Mouse (Mus musculus): ENCODE measurements around the gene Iqgap2. TPM values are rescaled to one million over a fixed set of nuclear protein-coding genes. Genes with fewer than 3 reads are reported as not detected.

Iqgap2 gene
- polyA plus RNA-seq, 1 experiment from 2014 or later: 8.5 TPM

DNA sequence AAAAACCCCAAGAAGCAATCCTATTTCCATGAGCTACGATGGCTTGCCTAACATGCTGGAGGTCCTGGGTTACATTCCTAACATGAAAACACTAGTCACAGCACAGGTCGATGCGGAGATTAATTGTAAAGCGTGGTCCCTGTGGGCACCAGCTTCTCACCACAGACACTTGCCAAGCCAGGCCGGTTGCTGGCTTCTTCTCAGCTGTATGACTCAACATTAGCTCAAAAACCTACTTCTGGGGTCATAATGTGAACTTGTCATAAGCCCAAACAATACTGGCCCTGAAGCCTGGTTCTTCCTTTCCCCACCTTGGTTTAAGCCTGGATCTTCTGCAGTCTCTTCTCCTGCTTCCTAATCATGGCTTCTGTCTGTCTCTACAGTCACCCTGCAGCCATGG, 306.8 kb downstream of the Iqgap2 start:
- Histone ChIP-seq H3K9me3 (replicated peaks; ENCODE audit: control insufficient read depth, low read length) (no peaks in the 10 kb centered on the region), H3K27me3 (ENCODE audit: control insufficient read depth, insufficient read depth, low read length) (no peaks in the 10 kb centered on the region), H3K27ac (ENCODE audit: low read depth, low read length) (no peak overlapping the region), H3K4me3 (ENCODE audit: low read depth, low read length) (no peak overlapping the region), H3K9ac (ENCODE audit: low read depth, low read length) (no peak overlapping the region), H3K36me3 (ENCODE audit: control insufficient read depth, insufficient read depth, low read length) (no peaks in the 10 kb centered on the region), H3K4me2 (no peak overlapping the region), H3K4me1 (ENCODE audit: control insufficient read depth, insufficient read depth, low read length) (peaks cover 8% of the 10 kb centered on the region)
- ATAC-seq (replicated peaks; ENCODE audit: insufficient number of reproducible peaks, low FRiP score, low TSS enrichment): no peak
- 87% methylated on average over 5 of the region's 5 CpGs for WGBS (ENCODE audit: insufficient replicate concordance)

DNA sequence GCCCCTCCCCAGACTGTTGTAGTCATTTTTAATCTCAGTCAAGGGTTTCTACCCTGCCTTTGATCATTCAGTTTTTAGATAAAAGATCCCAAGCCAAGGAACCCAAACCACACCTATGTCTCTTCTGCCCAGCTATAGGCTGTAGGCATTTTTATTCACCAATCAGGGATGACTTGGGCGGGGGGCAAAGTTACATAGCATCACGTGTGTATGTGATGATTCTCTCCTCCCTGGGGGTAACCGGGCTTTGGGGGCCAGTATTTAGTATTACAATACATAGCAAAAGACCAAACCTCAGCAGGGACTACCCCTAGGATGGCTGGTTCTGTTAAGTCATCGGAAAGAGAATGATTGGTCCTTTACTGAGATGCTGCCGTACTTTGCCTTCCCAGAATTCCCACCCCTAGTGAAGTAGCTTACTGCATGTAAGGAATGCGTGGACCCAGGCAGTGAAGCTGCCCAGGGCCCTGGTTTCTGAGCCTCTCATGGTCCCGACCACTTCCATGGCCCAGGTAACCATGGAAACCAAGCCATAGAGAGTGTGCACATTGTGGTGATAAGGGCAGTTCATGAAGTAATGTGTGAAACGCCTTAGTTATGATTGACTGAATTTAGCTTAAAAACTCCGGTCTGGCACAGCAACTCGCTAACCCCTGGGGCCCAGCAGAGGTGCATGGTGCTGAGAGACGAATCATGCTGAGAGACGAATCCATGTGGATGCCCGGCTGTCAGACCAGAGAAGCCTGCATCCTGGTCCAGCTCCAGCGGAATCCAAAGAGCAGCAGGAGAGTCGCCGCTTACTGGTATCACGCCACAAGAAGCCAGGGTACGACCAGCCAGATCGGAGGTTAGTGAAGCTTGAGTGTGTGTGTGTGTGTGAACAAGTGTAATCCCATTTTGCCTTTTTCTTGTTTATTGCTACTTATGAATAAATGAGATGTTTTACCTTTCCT, 308.2 kb downstream of the Iqgap2 start:
- peak overlapping the region; percentile 24 for H3K4me2 ChIP-seq
- no peaks in the 10 kb centered on the region for H3K36me3 ChIP-seq (ENCODE audit: control insufficient read depth, insufficient read depth, low read length)
- H3K9ac ChIP-seq (ENCODE audit: low read depth, low read length): no peak overlapping the region
- H3K4me1 ChIP-seq (ENCODE audit: control insufficient read depth, insufficient read depth, low read length): peaks cover 4% of the 10 kb centered on the region
- no peak overlapping the region for H3K4me3 ChIP-seq (ENCODE audit: low read depth, low read length)
- no peaks in the 10 kb centered on the region for H3K9me3 ChIP-seq (replicated peaks; ENCODE audit: control insufficient read depth, low read length)
- WGBS (ENCODE audit: insufficient replicate concordance): 55% methylated on average over 19 of the region's 19 CpGs
- no peaks in the 10 kb centered on the region for H3K27me3 ChIP-seq (ENCODE audit: control insufficient read depth, insufficient read depth, low read length)
- no peak overlapping the region for H3K27ac ChIP-seq (ENCODE audit: low read depth, low read length)
- ATAC-seq (replicated peaks; ENCODE audit: insufficient number of reproducible peaks, low FRiP score, low TSS enrichment): no peak

DNA sequence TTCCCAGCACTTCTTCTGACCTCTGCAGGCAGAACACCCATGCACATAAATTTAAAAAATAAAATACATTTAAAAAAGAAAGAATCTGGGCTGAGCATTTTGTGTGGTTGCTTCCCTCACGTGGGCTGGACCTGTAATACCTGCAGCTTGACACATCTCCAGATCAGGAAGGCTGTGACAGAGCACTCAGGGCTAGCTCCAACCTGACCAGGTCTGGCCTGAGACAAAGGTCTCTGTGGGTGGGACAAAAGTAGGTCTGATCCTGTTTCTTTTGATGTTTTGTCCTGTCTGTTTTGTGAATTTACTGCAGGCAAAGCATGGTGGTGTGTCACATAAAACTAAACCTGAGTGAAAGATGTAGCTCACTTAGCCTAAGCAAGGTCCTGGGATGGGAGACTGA, 309.9 kb downstream of the Iqgap2 start:
- Histone ChIP-seq H3K4me3 (ENCODE audit: low read depth, low read length) (no peak overlapping the region), H3K4me1 (ENCODE audit: control insufficient read depth, insufficient read depth, low read length) (peaks cover 4% of the 10 kb centered on the region), H3K4me2 (no peak overlapping the region), H3K27ac (ENCODE audit: low read depth, low read length) (no peak overlapping the region), H3K9me3 (replicated peaks; ENCODE audit: control insufficient read depth, low read length) (no peaks in the 10 kb centered on the region), H3K36me3 (ENCODE audit: control insufficient read depth, insufficient read depth, low read length) (no peaks in the 10 kb centered on the region), H3K9ac (ENCODE audit: low read depth, low read length) (no peak overlapping the region), H3K27me3 (ENCODE audit: control insufficient read depth, insufficient read depth, low read length) (no peaks in the 10 kb centered on the region)
- WGBS (ENCODE audit: insufficient replicate concordance): 56% methylated on average over 1 of the region's 1 CpGs
- ATAC-seq (replicated peaks; ENCODE audit: insufficient number of reproducible peaks, low FRiP score, low TSS enrichment): no peak

DNA sequence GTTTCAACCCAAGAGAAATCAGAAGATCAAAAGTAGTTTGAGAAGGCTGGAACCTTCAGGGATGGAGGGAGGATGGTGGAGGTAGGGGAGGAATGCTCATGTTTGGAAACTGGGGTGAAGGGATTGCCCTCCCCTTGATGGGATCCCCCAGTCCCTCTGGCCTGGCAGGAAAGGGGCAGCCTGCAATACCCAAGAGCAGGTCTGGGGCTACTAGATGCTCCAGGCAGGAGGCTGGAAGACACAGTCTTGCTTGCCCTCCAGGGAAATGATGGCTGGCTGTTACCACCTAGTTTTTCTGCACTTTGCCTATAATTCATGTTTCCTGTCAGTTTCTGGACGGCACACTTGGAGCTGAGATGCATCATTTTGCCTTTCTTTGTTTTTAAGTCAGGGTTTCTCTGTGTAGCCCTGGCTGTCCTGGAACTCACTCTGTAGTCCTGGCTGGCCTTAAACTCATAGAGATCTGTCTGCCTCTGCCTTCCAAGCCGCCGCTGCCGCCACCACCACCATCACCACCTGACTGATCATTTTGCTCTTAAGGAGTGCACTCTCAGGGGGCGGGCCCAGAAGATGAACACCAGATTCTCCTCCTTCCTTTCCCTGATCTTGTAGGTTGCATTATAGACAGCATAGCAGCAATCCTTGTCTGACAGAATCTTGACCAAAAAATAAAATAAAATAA, 313.6 kb downstream of the Iqgap2 start:
- Histone ChIP-seq H3K4me1 (ENCODE audit: control insufficient read depth, insufficient read depth, low read length) (no peaks in the 10 kb centered on the region; the same call in 1 of the 2 replicates), H3K27ac (ENCODE audit: low read depth, low read length) (no peak overlapping the region), H3K9me3 (replicated peaks; ENCODE audit: control insufficient read depth, low read length) (no peaks in the 10 kb centered on the region), H3K27me3 (ENCODE audit: control insufficient read depth, insufficient read depth, low read length) (no peaks in the 10 kb centered on the region), H3K36me3 (ENCODE audit: control insufficient read depth, insufficient read depth, low read length) (no peaks in the 10 kb centered on the region), H3K4me2 (no peak overlapping the region), H3K9ac (ENCODE audit: low read depth, low read length) (no peak overlapping the region), H3K4me3 (ENCODE audit: low read depth, low read length) (no peak overlapping the region)
- no peak for ATAC-seq (replicated peaks; ENCODE audit: insufficient number of reproducible peaks, low FRiP score, low TSS enrichment)
- 82% methylated on average over 5 of the region's 5 CpGs for WGBS (ENCODE audit: insufficient replicate concordance)

Other genes starting within 250 kb of the Iqgap2 start
- 4.0 and 4.1 TPM in 2 replicates for gene F2rl2, start 195.1 kb downstream of the Iqgap2 start, polyA plus RNA-seq (2014; fragmentation: Nextera tagmentation; extraction: Ambion mirVana)
- gene Gm20075, start 189.5 kb upstream of the Iqgap2 start, polyA plus RNA-seq (2014; fragmentation: Nextera tagmentation; extraction: Ambion mirVana): 30.8 and 31.3 TPM in 2 replicates
- gene Gm17190, start 190.1 kb upstream of the Iqgap2 start, polyA plus RNA-seq (2014; fragmentation: Nextera tagmentation; extraction: Ambion mirVana): not detected in 2 replicates
- gene Sv2c, start 240.7 kb upstream of the Iqgap2 start, polyA plus RNA-seq (2014; fragmentation: Nextera tagmentation; extraction: Ambion mirVana): 0.69 and 1.2 TPM in 2 replicates

Measured in heart, embryonic 11.5 days (tissue).